Mouse (Mus musculus) midbrain, embryonic 16.5 days (tissue): ENCODE measurements around the gene Chrna4. TPM values are rescaled to one million over a fixed set of nuclear protein-coding genes. Genes with fewer than 3 reads are reported as not detected.

Experiments
- ATAC-seq: fragments of 200-750 bp; cut with Nextera tagmentation; 2 replicates; pipeline ENCODE4 v1.8.0; 2017; ENCODE audit warnings: moderate TSS enrichment
- H3K27ac ChIP-seq: fragments of 300-500 bp; sonication (generic); 2 replicates; pipeline ENCODE4 v1.5.1; 2014; ENCODE audit warnings: mild to moderate bottlenecking, low read length, mixed read lengths
- H3K27me3 ChIP-seq: fragments of 300-500 bp; sonication (generic); 2 replicates; pipeline ENCODE4 v1.6.1; 2014; ENCODE audit warnings: low read depth, low read length, mixed read lengths; ENCODE audit not compliant: control insufficient read depth, insufficient read depth
- H3K36me3 ChIP-seq: fragments of 300-500 bp; sonication (generic); 2 replicates; pipeline ENCODE4 v1.6.1; 2014; ENCODE audit warnings: mild to moderate bottlenecking, low read length, moderate library complexity, mixed read lengths; ENCODE audit not compliant: control insufficient read depth, insufficient read depth
- H3K4me1 ChIP-seq: fragments of 300-500 bp; sonication (generic); 2 replicates; pipeline ENCODE4 v1.6.1; 2014; ENCODE audit warnings: mild to moderate bottlenecking, low read length, mixed read lengths; ENCODE audit not compliant: control insufficient read depth, insufficient read depth
- H3K4me2 ChIP-seq: fragments of 300-500 bp; sonication (generic); 2 replicates; pipeline ENCODE4 v1.6.1; 2014; ENCODE audit warnings: mild to moderate bottlenecking, low read length, mixed read lengths
- H3K4me3 ChIP-seq: fragments of 300-500 bp; sonication (generic); 2 replicates; pipeline ENCODE4 v1.5.1; 2014; ENCODE audit warnings: low read depth, mild to moderate bottlenecking, low read length, moderate library complexity, mixed read lengths
- H3K9ac ChIP-seq: fragments of 300-500 bp; sonication (generic); 2 replicates; pipeline ENCODE4 v1.6.1; 2014; ENCODE audit warnings: low read depth, low read length, mixed read lengths
- H3K9me3 ChIP-seq: fragments of 300-500 bp; sonication (generic); replicated peaks from 2 replicates; pipeline ENCODE4 v1.6.1; 2014; ENCODE audit warnings: mild to moderate bottlenecking, low read length, mixed read lengths; ENCODE audit not compliant: control insufficient read depth, poor library complexity, severe bottlenecking
- WGBS: fragments of 180-500 bp; shearing (Covaris S2); extraction: QIAGEN DNeasy Blood & Tissue Kit; methylation state at CpG from one replicate; pipeline ENCODE4 v1.1.7; 2014; 5-methylcytosine and 5-hydroxymethylcytosine counted together
- polyA plus RNA-seq: library from polyadenylated mRNA; unstranded; fragments of >200 nt; fragmentation: Nextera tagmentation; extraction: Ambion mirVana; gene quantifications from 2 replicates; pipeline ENCODE4 v1.2.1, GENCODE M21; 2015

Chrna4 gene
- polyA plus RNA-seq = 46.9 and 48.3 TPM in 2 replicates

- peaks cover 27% of the 10 kb centered on the region for H3K4me1 ChIP-seq
- no peaks in the 10 kb centered on the region for H3K9me3 ChIP-seq
- H3K4me3 ChIP-seq = no peak within 1 kb of the TSS
- H3K36me3 ChIP-seq = no peaks in the 10 kb centered on the region
- ATAC-seq = no peak
- peak within 1 kb of the TSS; percentile 42; the same call in 1 of the 2 replicates for H3K9ac ChIP-seq
- H3K27me3 ChIP-seq = no peaks in the 10 kb centered on the region
- no peak within 1 kb of the TSS for H3K4me2 ChIP-seq
- 37% methylated on average over 3 of the region's 3 CpGs for WGBS
- H3K27ac ChIP-seq = peak within 1 kb of the TSS; percentile 23
Measured at GRCm38 (mm10) chr2:181043437-181043836, at the start of gene Chrna4. Gene Chrna4, minus strand, starts transcription at chr2:181043546.

GRCm38 (mm10) chr2:181090123-181090522 is 46.8 kb upstream of the Chrna4 start:
- Histone ChIP-seq H3K9ac (no peak overlapping the region), H3K4me3 (no peak overlapping the region), H3K36me3 (peaks cover 17% of the 10 kb centered on the region), H3K27me3 (no peaks in the 10 kb centered on the region), H3K27ac (no peak overlapping the region), H3K4me2 (no peak overlapping the region), H3K4me1 (no peaks in the 10 kb centered on the region), H3K9me3 (no peaks in the 10 kb centered on the region)
- 86% methylated on average over 3 of the region's 3 CpGs for WGBS
- no peak for ATAC-seq

- Histone ChIP-seq H3K4me3 (no peak overlapping the region), H3K9ac (no peak overlapping the region), H3K4me2 (no peak overlapping the region), H3K27me3 (no peaks in the 10 kb centered on the region), H3K4me1 (no peaks in the 10 kb centered on the region), H3K36me3 (peaks cover 28% of the 10 kb centered on the region), H3K27ac (no peak overlapping the region), H3K9me3 (no peaks in the 10 kb centered on the region)
- ATAC-seq = no peak
- 68% methylated on average over 8 of the region's 8 CpGs for WGBS
Measured at GRCm38 (mm10) chr2:181084997-181085396, 41.7 kb upstream of the Chrna4 start.

- 56% methylated on average over 4 of the region's 4 CpGs for WGBS
- no peak overlapping the region for H3K4me2 ChIP-seq
- no peaks in the 10 kb centered on the region for H3K9me3 ChIP-seq
- no peak overlapping the region for H3K9ac ChIP-seq
- no peaks in the 10 kb centered on the region for H3K27me3 ChIP-seq
- H3K4me3 ChIP-seq = no peak overlapping the region
- no peak overlapping the region for H3K27ac ChIP-seq
- H3K4me1 ChIP-seq = no peaks in the 10 kb centered on the region
- H3K36me3 ChIP-seq = peaks cover 28% of the 10 kb centered on the region
- no peak for ATAC-seq
Measured at GRCm38 (mm10) chr2:181083945-181084344, 40.6 kb upstream of the Chrna4 start.

- Histone ChIP-seq H3K4me3 (no peak overlapping the region), H3K9ac (no peak overlapping the region), H3K9me3 (no peaks in the 10 kb centered on the region), H3K27ac (no peak overlapping the region), H3K4me1 (no peaks in the 10 kb centered on the region), H3K27me3 (no peaks in the 10 kb centered on the region), H3K36me3 (peaks cover 18% of the 10 kb centered on the region), H3K4me2 (no peak overlapping the region)
- no peak for ATAC-seq
- WGBS = 74% methylated on average over 5 of the region's 5 CpGs
Measured at GRCm38 (mm10) chr2:181080886-181081285, 37.5 kb upstream of the Chrna4 start.

- no peak overlapping the region for H3K27ac ChIP-seq
- no peak for ATAC-seq
- H3K4me2 ChIP-seq = no peak overlapping the region
- 90% methylated on average over 2 of the region's 2 CpGs for WGBS
- H3K9me3 ChIP-seq = no peaks in the 10 kb centered on the region
- H3K27me3 ChIP-seq = no peaks in the 10 kb centered on the region
- peaks cover 14% of the 10 kb centered on the region for H3K36me3 ChIP-seq
- no peak overlapping the region for H3K9ac ChIP-seq
- no peaks in the 10 kb centered on the region for H3K4me1 ChIP-seq
- H3K4me3 ChIP-seq = no peak overlapping the region
Measured at GRCm38 (mm10) chr2:181079518-181079917, 36.2 kb upstream of the Chrna4 start.

- Histone ChIP-seq H3K4me1 (no peaks in the 10 kb centered on the region), H3K9me3 (no peaks in the 10 kb centered on the region), H3K36me3 (peaks cover 14% of the 10 kb centered on the region), H3K27ac (no peak overlapping the region), H3K4me2 (no peak overlapping the region), H3K27me3 (no peaks in the 10 kb centered on the region), H3K4me3 (no peak overlapping the region), H3K9ac (no peak overlapping the region)
- 94% methylated on average over 2 of the region's 2 CpGs for WGBS
- no peak for ATAC-seq
Measured at GRCm38 (mm10) chr2:181078908-181079307, 35.6 kb upstream of the Chrna4 start.

- WGBS = 90% methylated on average over 12 of the region's 12 CpGs
- no peak for ATAC-seq
- Histone ChIP-seq H3K4me1 (no peaks in the 10 kb centered on the region), H3K27me3 (no peaks in the 10 kb centered on the region), H3K4me3 (no peak overlapping the region), H3K36me3 (no peaks in the 10 kb centered on the region), H3K4me2 (no peak overlapping the region), H3K9me3 (no peaks in the 10 kb centered on the region), H3K27ac (no peak overlapping the region), H3K9ac (no peak overlapping the region)
Measured at GRCm38 (mm10) chr2:181075501-181075900, 32.2 kb upstream of the Chrna4 start.

- no peaks in the 10 kb centered on the region for H3K27me3 ChIP-seq
- H3K9ac ChIP-seq = no peak overlapping the region
- H3K4me1 ChIP-seq = no peaks in the 10 kb centered on the region
- no peak overlapping the region for H3K4me3 ChIP-seq
- H3K36me3 ChIP-seq = no peaks in the 10 kb centered on the region
- H3K4me2 ChIP-seq = no peak overlapping the region
- no peaks in the 10 kb centered on the region for H3K9me3 ChIP-seq
- no peak overlapping the region for H3K27ac ChIP-seq
- ATAC-seq = peak; percentile 49; the same call in 1 of the 2 replicates
- WGBS = 7% methylated on average over 1 of the region's 1 CpGs
Measured at GRCm38 (mm10) chr2:181072403-181072714, 29.0 kb upstream of the Chrna4 start.
